Mouse (Mus musculus) brain, adult 2 months (tissue): ENCODE measurements around the gene Ccnd2.

ENCODE experiments used
- DNase-seq: peaks from one replicate; pipeline ENCODE4 v3.0.0; 2011; ENCODE audit warnings: low read depth, low spot score

Ccnd2 gene

DNA sequence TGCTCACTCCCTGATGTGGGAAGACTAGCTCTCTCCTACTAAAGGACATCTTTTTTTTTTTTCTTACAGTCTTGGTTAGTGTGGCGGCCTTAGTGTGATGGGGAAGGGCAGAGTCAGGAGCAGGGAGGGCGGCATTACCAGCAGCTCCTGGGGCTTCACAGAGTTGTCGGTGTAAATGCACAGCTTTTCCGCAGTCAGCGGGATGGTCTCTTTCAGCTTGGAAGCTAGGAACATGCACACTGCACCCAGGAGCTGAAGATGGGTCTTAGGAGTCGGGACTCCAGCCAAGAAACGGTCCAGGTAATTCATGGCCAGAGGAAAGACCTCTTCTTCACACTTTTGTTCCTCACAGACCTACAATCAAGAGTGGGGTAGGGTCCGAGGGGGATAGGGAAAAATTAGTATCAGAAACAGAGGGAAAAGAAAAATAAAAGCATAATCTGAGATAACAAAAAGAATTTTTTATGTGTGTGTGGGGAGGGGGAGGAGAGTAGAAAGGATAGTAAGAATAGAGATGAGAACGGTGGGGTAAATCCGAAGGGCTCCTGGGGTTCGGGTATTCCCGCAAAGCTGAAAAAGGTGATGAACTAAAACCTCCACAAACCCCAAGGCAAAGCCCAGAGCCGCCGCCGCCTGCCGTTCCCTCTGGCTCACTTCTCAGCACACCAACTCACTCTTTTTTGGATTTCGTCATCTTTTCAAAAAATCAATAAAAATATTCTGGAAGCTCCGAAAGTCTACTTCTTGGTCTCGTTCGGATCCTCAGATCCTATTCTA, 3.3 kb downstream of the Ccnd2 start:
- DNase-seq, result no peak

DNA sequence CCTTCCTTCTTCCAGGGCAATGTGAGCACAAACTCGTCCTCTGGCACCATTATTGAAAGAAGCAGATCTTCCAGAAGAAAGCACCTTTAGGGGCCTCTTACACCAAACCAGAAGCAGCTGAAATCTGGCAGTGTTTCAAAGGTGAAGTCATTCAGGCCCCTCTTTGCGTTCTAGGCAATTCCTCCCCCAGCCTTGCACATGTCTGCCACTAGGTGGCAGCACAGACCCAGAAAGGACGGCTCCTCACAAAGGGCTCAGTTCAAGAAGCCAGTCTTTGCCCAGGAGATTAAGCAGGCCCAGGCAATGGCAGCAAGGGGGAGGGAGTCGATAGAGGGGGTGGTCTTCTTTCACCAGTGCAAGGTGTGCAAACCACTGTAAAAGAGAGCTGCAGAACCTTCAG, 4.3 kb downstream of the Ccnd2 start:
- peak; percentile 84 for DNase-seq

DNA sequence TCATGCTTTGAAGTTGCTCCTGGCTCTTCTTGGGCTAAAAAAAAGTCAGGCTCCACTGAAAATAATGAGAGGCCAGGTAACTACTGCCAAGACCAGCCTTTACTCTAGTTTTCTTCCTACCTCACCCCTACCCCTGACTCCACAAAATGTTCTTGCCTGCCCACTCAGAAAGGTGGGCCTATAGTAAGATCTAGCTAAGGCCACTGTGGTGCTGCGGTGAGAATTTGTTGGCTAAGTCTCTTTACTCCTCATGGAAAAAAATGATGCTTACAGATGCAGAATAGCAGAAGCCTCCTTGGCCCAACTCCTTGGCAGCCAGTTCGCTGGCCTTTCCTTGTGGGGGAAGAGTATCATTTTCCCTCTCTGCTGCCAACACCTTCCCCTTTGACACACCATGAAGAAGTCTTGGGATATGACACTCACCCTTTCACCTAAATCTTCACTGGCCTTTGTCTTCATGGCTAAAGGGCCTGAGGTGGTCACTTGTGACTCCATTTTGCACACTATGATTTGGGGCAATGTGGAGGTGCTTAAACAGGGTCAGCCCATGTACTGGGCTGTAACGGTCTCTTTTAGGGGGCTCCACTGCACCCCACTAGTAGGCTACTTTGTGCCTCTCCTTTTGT, 5.6 kb downstream of the Ccnd2 start:
- DNase-seq, result no peak

DNA sequence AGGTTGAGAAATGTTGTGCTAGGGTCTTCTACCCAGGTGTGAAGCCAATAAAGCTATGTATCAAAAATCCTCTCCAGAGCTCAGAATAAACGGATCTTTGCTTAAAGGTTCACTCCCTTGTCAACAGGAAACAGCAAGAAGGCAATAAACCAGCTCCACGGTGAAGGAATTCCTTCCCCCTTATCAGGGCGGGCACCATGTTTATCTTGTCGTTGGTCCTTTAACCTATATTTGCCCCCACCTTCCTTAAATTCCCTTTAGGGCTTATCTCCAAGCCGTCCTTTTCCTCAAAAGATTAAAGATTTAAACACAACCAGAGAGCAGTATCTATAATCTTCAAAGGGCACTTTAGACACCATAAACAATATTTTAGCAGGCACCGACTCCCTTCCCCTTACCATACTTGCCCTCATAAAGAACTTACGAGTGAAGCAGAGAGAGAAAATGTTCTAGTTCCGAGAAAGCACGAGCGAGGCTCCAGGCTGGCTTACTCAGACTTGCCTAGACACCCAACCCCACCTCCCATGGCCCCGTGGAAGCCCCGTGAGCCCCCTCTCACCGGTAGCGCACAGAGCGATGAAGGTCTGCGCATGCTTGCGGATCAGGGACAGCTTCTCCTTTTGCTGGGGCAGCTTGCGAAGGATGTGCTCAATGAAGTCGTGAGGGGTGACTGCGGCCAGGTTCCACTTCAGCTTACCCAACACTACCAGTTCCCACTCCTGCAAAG, 6.4 kb downstream of the Ccnd2 start:
- no peak for DNase-seq

DNA sequence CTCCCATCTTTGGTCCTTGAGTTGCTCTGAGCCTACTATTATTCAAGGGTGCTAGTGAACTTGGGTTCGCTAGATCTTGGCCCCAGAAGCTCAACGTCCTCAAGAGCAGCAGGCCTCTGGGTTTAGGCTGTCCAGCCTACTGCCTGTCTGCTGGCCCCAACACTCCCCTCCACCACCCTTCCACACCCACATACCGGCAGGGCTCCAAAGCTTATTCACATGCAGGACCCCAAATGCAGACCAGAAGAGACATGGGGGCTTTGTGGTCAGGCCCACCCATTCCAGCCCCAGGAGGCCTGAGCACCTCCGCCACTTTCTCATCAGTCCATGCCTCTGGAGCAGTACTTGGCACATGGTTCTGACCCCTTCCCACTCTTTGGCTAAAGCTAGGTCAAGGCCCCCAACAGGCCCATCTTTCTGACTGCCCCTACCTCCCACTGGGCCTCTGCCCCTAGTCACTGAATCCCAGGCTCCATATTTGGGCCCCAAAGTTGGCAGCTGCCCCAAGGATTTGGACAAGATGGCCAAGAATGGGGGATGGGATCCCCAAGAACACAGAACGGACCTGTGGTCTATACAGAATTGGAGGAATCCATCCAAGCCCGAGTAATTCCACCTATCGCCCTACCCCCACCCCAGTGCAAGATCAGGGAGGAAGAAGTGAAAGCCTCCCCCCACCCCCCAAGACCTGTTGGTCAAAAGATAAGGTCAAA, 8.3 kb downstream of the Ccnd2 start:
- no peak for DNase-seq

DNA sequence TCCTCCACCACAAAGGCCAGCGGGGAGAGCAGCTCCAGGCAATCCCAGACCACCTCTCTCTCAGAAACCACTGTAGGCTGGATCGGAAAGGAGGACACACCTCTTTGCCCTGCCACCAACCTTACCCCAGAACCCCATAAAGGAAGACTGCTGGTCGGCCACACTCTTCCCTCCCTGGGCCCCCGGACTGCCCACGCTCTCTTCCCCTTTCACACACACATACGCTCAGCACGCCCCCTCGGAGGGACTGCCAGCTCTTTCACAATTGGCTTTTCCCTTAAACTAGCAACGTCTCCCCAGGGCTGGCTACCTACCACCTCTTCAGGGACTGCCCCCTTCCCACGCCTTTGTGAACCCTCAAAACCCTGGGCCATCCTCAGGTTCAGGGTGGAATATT, 8.9 kb downstream of the Ccnd2 start:
- no peak for DNase-seq

DNA sequence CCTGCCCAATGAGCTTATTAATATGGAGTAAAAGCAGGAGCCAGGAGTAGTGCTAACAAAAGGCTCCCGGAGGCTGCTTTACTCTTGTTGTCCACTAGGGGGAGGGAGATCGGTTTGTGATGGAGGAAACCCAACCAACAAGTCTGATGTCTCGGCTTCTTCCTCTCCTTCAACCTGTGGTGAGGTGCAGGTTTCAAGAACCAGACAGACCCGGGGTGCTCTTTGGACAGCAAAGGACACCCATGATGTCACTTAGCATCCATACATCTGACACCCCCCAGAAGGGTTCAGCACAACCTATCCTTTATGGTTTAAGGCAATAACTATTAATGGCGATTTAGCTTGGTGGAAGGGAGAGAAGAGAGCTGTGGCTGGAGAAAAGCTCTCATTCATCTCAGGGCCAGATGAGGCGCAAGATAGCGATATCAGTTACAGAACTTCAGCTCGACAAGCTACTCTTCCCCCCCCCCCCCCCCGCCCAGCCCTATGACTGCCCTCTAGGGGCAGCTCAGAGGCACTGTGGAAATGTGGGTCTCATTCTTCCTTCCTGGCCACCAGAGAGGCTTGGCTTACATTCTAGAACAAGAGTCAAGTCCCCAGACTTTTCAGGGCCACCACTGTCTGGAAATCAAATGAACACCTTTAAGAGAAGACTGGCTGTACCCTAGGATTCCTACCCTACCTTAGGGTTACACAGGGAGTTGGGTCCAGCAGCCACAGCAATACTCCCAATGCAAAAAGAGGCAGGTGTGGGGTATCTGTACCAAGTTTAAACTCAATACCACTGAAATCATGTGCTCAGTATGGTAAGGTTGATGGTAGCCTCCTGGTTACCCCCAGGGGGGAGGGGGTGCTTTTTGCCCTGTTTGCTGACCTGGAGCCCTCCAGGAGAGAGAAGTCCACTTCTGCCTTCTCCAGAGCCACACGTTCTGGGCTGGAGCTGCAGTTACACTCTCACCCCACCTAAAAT, 9.6 kb downstream of the Ccnd2 start:
- DNase-seq, result peak; percentile 71

DNA sequence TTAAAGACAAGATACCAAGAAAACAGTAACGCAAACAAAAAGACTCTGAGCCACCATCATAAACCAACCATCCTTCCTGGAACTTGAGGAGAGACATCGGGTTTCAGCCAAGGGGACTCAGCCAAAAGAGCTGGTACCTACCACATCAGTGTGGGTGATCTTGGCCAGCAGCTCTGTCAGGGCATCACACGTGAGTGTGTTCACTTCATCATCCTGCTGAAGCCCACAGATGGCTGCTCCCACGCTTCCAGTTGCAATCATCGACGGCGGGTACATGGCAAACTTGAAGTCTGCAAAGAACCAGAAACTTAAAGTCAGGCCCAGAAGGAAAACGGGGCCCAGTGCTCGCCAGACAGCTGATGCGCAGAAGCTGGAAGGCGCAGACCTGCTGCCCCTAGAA, 13.0 kb downstream of the Ccnd2 start:
- peak; percentile 72 for DNase-seq

DNA sequence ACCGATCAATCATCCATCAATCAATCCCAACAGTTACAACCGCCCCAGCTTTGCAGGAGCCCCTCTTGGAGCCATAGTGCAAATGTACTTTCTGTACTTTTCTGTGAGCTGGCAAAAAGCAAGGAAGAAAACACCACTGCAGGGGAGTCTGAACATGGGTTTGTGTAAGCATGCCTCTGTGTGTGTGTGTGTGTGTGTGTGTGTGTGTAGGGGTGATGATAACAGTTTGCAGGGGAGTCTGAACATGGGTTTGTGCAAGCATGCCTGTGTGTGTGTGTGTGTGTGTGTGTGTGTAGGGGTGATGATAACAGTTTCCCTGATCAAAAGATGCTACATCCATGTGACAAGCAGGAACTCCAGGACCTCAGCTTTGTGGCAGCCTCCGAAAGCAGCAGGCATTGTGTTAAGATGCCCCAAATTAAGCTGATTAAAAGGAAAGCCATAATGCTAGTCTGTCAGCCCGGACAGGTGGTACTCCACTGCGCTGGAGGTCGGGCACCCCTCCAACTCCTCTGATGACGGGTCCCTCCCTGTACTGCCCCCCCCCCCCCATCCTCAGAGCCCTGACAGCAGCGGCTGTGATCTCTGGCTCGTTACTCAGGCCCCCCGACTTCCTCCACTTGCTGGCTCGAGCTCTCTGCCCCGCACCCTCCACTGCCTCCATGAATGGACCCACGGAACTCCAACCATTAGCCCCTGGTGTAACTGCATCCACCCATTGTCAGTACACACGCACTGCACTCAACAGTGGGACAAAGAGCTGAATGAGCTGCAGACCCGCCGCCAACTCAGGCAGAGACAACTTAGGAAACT, 18.4 kb downstream of the Ccnd2 start:
- no peak for DNase-seq

DNA sequence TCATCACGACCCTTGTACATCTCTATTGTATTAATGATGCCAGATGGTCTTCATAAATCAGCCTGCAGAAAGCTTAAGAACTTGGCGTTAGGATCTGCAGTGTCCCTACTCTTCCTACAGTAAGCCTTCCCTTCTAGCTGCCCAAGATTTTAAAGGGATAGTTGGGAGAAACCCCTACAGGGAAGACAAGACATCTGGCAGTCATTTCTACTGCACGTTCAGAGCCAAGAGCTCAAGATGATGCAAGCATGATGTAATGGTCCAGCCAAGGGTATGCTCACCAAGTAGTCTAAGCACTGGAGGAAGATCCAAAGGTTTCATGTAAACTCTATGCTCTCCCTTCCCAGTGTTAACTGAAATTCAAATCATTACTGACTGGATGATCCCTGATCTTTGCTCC, 19.3 kb downstream of the Ccnd2 start:
- no peak for DNase-seq

DNA sequence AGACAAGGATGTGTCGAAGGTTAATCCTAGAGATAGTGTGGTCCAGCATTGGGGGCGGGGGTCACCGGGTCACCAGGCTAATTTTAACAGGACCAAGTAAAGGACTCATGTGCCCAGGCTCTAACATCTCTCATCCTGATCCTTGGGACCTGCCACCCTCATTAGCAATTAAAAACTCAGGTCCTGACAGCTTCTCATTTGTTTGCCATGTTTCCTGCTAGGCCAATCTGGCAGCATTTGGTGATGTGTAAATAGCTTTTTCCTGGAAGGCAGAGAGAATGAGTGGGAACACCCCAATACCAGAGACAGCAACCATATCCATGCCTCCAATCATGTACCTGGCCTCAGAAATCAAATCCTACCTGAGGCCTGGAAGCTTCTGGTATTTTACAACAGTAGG, 20.0 kb downstream of the Ccnd2 start:
- no peak for DNase-seq

DNA sequence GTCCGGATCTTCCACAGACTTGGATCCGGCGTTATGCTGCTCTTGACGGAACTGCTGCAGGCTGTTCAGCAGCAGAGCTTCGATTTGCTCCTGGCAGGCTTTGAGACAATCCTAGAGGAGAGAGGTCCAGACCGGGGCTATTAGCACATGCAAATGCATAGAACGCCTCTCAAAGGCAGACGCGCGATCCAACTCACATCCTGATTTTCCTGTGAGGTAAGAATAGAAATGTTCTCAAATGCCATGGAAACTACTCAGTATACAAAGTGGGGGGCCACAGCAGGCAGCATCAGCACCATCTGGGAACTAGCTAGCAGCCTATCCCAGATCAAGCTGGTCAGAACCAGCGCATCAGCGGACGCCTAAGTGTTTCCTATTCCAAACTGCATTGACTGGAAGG, 21.6 kb downstream of the Ccnd2 start:
- DNase-seq, result no peak

DNA sequence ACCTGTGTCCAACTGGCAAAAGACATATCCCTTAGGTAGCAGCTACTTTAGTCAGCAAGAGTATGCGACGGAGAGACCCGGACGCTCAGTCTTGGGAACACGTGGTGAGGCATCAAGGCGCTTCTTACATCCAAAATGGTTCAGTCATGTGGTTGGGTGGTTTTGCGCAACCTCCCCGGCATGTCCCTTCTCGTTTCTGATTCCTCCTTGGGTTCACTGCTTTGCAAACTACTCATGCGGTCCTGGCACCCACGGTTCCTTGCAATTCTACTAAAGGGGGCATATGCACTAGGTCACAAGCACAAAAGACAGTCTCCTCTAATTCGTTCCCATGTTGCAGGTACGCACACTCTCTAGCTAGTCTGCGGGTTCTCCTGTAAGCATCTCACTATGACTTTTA, 22.3 kb downstream of the Ccnd2 start:
- DNase-seq, result no peak

DNA sequence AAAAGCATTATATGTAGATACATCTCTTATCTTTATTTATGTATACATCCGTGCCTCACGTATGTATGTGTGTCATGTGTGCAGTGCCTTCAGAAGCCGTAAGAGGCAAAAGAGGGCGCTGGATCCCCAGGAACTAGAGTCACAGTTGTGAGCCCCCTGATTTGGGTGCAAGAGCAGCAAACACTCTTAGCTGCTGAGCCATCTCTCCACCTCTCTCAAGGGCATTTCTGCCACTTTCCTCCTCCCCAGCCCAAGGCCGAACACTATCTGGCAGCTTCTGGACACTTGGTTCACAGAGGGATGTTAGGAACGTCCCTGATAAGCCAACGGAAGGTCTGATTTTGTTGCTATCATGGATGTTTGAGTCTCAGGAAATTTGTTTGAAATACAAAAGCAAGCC, 28.5 kb downstream of the Ccnd2 start:
- no peak for DNase-seq

DNA sequence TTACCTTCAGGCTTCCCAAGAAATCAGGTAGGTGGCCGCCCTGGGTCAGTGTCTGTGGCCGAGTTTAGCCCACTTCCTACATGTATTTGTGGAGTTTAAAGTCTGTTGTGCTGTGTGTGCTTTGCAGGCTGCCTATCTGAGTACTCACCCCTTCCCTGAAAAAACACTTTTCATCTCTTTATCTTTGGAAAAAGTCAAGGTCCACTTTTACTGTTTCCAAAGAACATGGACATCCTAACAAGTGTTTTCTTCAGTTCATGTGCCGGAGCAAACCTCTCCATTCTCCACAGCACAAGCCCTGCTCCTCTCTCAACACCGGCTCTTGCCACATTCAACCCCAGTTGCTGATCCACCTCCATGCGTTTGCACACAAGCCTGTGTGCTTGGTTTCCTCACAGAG, 29.0 kb downstream of the Ccnd2 start:
- DNase-seq, result no peak

DNA sequence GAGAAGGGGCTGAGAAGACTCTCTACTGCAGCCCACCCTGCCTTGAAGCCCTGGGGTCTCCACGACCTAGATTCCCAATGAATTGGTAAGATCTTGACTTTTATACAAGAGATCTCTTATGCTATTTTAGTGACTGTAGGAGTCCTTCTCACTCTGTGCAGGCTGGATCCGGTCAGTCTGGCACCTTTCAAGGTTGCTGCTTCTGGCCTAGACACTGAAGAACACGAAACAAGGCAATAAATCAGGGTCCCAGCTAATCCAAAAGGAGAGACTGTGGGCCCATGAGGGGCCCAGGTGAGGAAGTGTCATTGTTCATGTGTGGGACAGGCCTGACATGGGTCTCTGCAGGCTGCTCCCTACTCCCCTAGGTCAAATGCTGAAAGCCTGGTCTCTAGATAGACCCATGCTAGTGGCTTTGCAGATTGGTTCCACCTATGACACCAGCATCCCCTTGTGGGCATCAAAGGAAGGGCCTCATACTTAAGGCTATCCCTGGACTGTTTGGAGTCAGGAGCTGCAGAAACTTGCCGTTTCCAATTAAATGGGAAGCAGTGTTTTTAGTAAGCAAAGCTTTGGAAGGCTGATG, 29.7 kb downstream of the Ccnd2 start:
- DNase-seq, result peak; percentile 27

DNA sequence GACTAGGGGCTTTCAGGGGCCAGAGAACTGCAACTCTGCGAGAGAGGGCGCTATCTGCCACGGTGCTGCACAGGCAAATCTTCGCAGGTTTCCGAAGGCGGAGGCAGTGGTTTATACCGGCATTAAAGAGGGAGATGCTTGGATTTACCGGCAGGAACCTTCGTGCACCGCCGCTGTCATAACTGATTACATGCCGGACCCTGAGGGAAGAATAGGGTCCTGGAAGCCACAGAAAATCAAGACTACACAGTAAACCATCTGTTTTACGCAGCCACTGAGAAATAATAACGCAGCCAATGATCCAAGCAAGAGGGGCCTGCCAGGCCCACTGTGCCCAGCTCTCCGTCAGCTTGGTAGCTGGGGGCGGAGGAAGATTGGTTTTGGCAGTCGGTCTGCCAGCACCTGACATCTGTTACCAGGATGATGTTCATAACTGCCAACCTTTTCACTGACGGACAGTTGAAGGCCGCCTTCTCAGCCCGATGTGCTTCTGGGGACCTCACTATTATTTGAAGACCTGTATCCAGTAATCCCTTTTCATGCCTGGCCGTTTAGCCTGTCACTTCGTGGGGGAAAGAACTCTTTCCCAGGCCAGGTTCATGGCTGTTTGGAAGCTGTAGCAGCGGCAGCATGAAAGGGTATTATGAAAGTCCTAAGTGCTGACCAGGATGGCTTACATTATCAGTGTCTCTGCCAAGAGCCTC, 37.1 kb downstream of the Ccnd2 start:
- DNase-seq, result peak; percentile 18

DNA sequence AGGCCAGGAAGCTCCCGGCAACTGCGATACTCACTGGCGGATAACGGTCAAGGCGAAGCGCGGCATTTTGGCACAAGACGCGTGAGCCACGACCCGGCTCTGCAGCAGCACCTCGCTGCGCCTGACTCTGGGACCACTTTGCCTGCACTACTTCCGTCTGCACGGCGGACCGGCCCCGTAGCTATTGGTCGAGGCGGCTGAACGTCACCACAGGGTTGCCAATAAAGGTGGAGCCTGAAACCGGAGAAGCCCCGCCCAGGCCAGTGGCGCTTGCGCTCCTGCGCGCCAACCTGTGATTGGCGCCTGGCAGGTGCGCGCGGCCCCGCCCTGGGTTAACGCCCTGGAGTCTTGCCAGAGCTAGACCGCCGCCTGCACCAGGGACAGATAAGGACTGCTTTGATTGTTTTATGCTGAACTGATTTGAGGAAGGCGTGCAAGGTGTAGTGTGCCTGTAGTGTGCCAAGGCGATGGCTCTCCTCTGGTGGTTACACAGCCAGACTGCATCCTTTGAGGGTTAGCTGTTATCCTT, 42.5 kb downstream of the Ccnd2 start, which contains the start of gene Tigar:
Tigar (minus strand) TSS at position 156 of the 529 bp plus-strand sequence.
- peak; percentile 98 for DNase-seq
